Mouse (Mus musculus) hindbrain, embryonic 16.5 days (tissue): ENCODE measurements around the gene Ndufv2. TPM values are rescaled to one million over a fixed set of nuclear protein-coding genes. Genes with fewer than 3 reads are reported as not detected.

Experiments used
- ATAC-seq: fragments of 200-750 bp; cut with Nextera tagmentation; 2 replicates; pipeline ENCODE4 v1.8.0; 2017; ENCODE audit warnings: moderate TSS enrichment, moderate library complexity
- H3K27ac ChIP-seq: fragments of 300-500 bp; sonication (generic); 2 replicates; pipeline ENCODE4 v1.5.1; 2014; ENCODE audit warnings: low read depth, mild to moderate bottlenecking, control low read depth, low read length, moderate library complexity
- H3K27me3 ChIP-seq: fragments of 300-500 bp; sonication (generic); replicated peaks from 2 replicates; pipeline ENCODE4 v1.6.1; 2014; ENCODE audit warnings: low read length; ENCODE audit not compliant: control insufficient read depth, insufficient read depth
- H3K36me3 ChIP-seq: fragments of 300-500 bp; sonication (generic); 2 replicates; pipeline ENCODE4 v1.6.1; 2014; ENCODE audit warnings: mild to moderate bottlenecking, low read length, moderate library complexity, mixed read lengths; ENCODE audit not compliant: control insufficient read depth, insufficient read depth
- H3K4me1 ChIP-seq: fragments of 300-500 bp; sonication (generic); 2 replicates; pipeline ENCODE4 v1.6.1; 2014; ENCODE audit warnings: low read depth, low read length; ENCODE audit not compliant: control insufficient read depth, insufficient read depth
- H3K4me2 ChIP-seq: fragments of 300-500 bp; sonication (generic); 2 replicates; pipeline ENCODE4 v1.6.1; 2014; ENCODE audit warnings: mild to moderate bottlenecking, low read length, control low read depth, moderate library complexity
- H3K4me3 ChIP-seq: fragments of 300-500 bp; sonication (generic); 2 replicates; pipeline ENCODE4 v1.5.1; 2014; ENCODE audit warnings: mild to moderate bottlenecking, low read length, control low read depth, moderate library complexity
- H3K9ac ChIP-seq: fragments of 300-500 bp; sonication (generic); 2 replicates; pipeline ENCODE4 v1.6.1; 2014; ENCODE audit warnings: low read depth, mild to moderate bottlenecking, control low read depth, low read length, moderate library complexity
- H3K9me3 ChIP-seq: fragments of 300-500 bp; sonication (generic); 2 replicates; pipeline ENCODE4 v1.6.1; 2014; ENCODE audit warnings: mild to moderate bottlenecking, low read length, moderate library complexity; ENCODE audit not compliant: control insufficient read depth
- WGBS: fragments of 180-500 bp; shearing (Covaris S2); extraction: QIAGEN DNeasy Blood & Tissue Kit; methylation state at CpG from one replicate; pipeline ENCODE4 v1.1.7; 2014; 5-methylcytosine and 5-hydroxymethylcytosine counted together
- polyA plus RNA-seq: library from polyadenylated mRNA; unstranded; fragments of >200 nt; fragmentation: Nextera tagmentation; extraction: Ambion mirVana; gene quantifications from 2 replicates; pipeline ENCODE4 v1.2.1, GENCODE M21; 2015

Gene Ndufv2
- polyA plus RNA-seq, 1 experiment from 2014 or later, result 420 TPM

GRCm38 (mm10) chr17:66092065-66092464 lies 9.3 kb downstream of the Ndufv2 start:
- H3K4me1 ChIP-seq, result no peaks in the 10 kb centered on the region
- 92% methylated on average over 2 of the region's 2 CpGs for WGBS
- no peak overlapping the region for H3K4me2 ChIP-seq
- no peak for ATAC-seq
- H3K9me3 ChIP-seq, result no peaks in the 10 kb centered on the region
- H3K9ac ChIP-seq, result no peak overlapping the region
- no peak overlapping the region for H3K4me3 ChIP-seq
- peaks cover 7% of the 10 kb centered on the region; the same call in 1 of the 2 replicates for H3K36me3 ChIP-seq
- H3K27ac ChIP-seq, result no peak overlapping the region
- H3K27me3 ChIP-seq, result no peaks in the 10 kb centered on the region

GRCm38 (mm10) chr17:66091392-66091791 lies 10.0 kb downstream of the Ndufv2 start:
- no peak overlapping the region for H3K27ac ChIP-seq
- WGBS, result 88% methylated on average over 2 of the region's 2 CpGs
- ATAC-seq, result no peak

GRCm38 (mm10) chr17:66090251-66090650 lies 11.1 kb downstream of the Ndufv2 start:
- Histone ChIP-seq H3K9ac (no peak overlapping the region), H3K27ac (no peak overlapping the region), H3K9me3 (no peaks in the 10 kb centered on the region), H3K4me2 (no peak overlapping the region), H3K36me3 (peaks cover 11% of the 10 kb centered on the region), H3K27me3 (no peaks in the 10 kb centered on the region), H3K4me3 (no peak overlapping the region), H3K4me1 (no peaks in the 10 kb centered on the region)
- ATAC-seq, result no peak

More at GRCm38 (mm10) chr17:66091392-66091791, 10.0 kb downstream of the Ndufv2 start:
- no peak overlapping the region for H3K9ac ChIP-seq
- peaks cover 8% of the 10 kb centered on the region; the same call in 1 of the 2 replicates for H3K36me3 ChIP-seq
- no peak overlapping the region for H3K4me3 ChIP-seq
- no peaks in the 10 kb centered on the region for H3K4me1 ChIP-seq
- H3K9me3 ChIP-seq, result no peaks in the 10 kb centered on the region
- no peaks in the 10 kb centered on the region for H3K27me3 ChIP-seq
- H3K4me2 ChIP-seq, result no peak overlapping the region

- H3K4me1 ChIP-seq, result no peaks in the 10 kb centered on the region
- H3K4me2 ChIP-seq, result no peak overlapping the region
- H3K36me3 ChIP-seq, result peaks cover 14% of the 10 kb centered on the region
- H3K9ac ChIP-seq, result no peak overlapping the region
- no peak overlapping the region for H3K4me3 ChIP-seq
- WGBS, result 87% methylated on average over 1 of the region's 1 CpGs
- H3K27ac ChIP-seq, result no peak overlapping the region
- ATAC-seq, result no peak
- H3K9me3 ChIP-seq, result no peaks in the 10 kb centered on the region
- H3K27me3 ChIP-seq, result no peaks in the 10 kb centered on the region
Observed at GRCm38 (mm10) chr17:66085038-66085437, 16.3 kb downstream of the Ndufv2 start.

GRCm38 (mm10) chr17:66084486-66084885 lies 16.9 kb downstream of the Ndufv2 start:
- 91% methylated on average over 1 of the region's 1 CpGs for WGBS
- H3K27me3 ChIP-seq, result no peaks in the 10 kb centered on the region
- H3K36me3 ChIP-seq, result peaks cover 17% of the 10 kb centered on the region
- H3K9ac ChIP-seq, result no peak overlapping the region
- no peak overlapping the region for H3K4me3 ChIP-seq
- H3K27ac ChIP-seq, result no peak overlapping the region
- no peaks in the 10 kb centered on the region for H3K9me3 ChIP-seq
- no peak for ATAC-seq
- no peaks in the 10 kb centered on the region for H3K4me1 ChIP-seq
- no peak overlapping the region for H3K4me2 ChIP-seq

- H3K4me1 ChIP-seq, result peaks cover 15% of the 10 kb centered on the region
- no peaks in the 10 kb centered on the region for H3K27me3 ChIP-seq
- peaks cover 15% of the 10 kb centered on the region for H3K36me3 ChIP-seq
- ATAC-seq, result peak; percentile 75
- peak overlapping the region; percentile 96 for H3K4me3 ChIP-seq
- H3K4me2 ChIP-seq, result peak overlapping the region; percentile 87
- H3K9me3 ChIP-seq, result no peaks in the 10 kb centered on the region
- WGBS, result under 1% methylated on average over 21 of the region's 23 CpGs
- H3K27ac ChIP-seq, result peak overlapping the region; percentile 97
- peak overlapping the region; percentile 96 for H3K9ac ChIP-seq
Observed at GRCm38 (mm10) chr17:66077437-66077850, 23.9 kb downstream of the Ndufv2 start.

- Histone ChIP-seq H3K9ac (peak within 1 kb of the TSS; percentile 96), H3K4me2 (peak within 1 kb of the TSS; percentile 87), H3K27me3 (no peaks in the 10 kb centered on the region), H3K4me3 (peak within 1 kb of the TSS; percentile 96), H3K9me3 (no peaks in the 10 kb centered on the region), H3K27ac (peak within 1 kb of the TSS; percentile 97), H3K36me3 (peaks cover 15% of the 10 kb centered on the region), H3K4me1 (peaks cover 15% of the 10 kb centered on the region)
- under 1% methylated on average over 52 of the region's 53 CpGs for WGBS
- peak; percentile 97 for ATAC-seq
Observed at GRCm38 (mm10) chr17:66076934-66077333, 24.4 kb downstream of the Ndufv2 start, which contains the start of gene Ankrd12. Gene Ankrd12 (minus strand): TSS chr17:66077089.

GRCm38 (mm10) chr17:66076174-66076927 lies 25.0 kb downstream of the Ndufv2 start:
- peaks cover 15% of the 10 kb centered on the region for H3K4me1 ChIP-seq
- H3K36me3 ChIP-seq, result peaks cover 15% of the 10 kb centered on the region
- peak overlapping the region; percentile 74 for H3K4me2 ChIP-seq
- no peaks in the 10 kb centered on the region for H3K27me3 ChIP-seq
- peak overlapping the region; percentile 97 for H3K27ac ChIP-seq
- H3K4me3 ChIP-seq, result peak overlapping the region; percentile 96
- H3K9me3 ChIP-seq, result no peaks in the 10 kb centered on the region
- under 1% methylated on average over 68 of the region's 95 CpGs for WGBS
- peak overlapping the region; percentile 96 for H3K9ac ChIP-seq
- peak; percentile 85 for ATAC-seq

GRCm38 (mm10) chr17:66075827-66076173 lies 25.6 kb downstream of the Ndufv2 start:
- WGBS, result 2% methylated on average over 12 of the region's 12 CpGs
- H3K36me3 ChIP-seq, result peaks cover 15% of the 10 kb centered on the region
- H3K4me2 ChIP-seq, result peak overlapping the region; percentile 74
- peak overlapping the region; percentile 96 for H3K9ac ChIP-seq
- ATAC-seq, result no peak
- H3K9me3 ChIP-seq, result no peaks in the 10 kb centered on the region
- peaks cover 15% of the 10 kb centered on the region for H3K4me1 ChIP-seq
- peak overlapping the region; percentile 97 for H3K27ac ChIP-seq
- no peaks in the 10 kb centered on the region for H3K27me3 ChIP-seq
- peak overlapping the region; percentile 96 for H3K4me3 ChIP-seq
